Mouse (Mus musculus) erythroblast, embryonic 14.5 days (primary cell): ENCODE data around the gene Myod1.

Source experiments
- GATA1 ChIP-seq: IDR thresholded peaks from 2 replicates; pipeline ENCODE4 v1.6.1; 2012; ENCODE audit warnings: low read length, inconsistent platforms, mixed read lengths
- TAL1 ChIP-seq: IDR thresholded peaks from 3 replicates; pipeline ENCODE4 v1.6.1; 2012; ENCODE audit warnings: low read length, inconsistent platforms, mixed read lengths

DNA sequence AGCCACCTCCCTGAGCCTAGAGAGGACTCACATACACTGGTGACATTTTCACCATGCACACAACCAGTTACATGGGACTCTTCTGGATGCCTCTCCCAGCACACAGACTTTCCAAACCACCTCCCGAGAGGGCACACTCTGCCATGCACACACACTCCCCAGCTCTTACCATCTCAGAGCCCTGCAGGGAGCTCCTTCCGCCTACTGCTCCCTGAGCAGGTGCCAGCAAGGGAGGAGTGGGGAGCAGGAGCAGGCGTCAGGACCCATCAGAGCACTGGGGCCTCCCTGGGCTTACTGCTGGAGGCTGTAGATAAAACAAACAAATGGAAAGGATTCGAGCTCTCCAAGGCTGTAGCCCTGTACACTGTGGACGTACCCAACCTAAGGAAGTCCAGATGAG, 45.3 kb downstream of the Myod1 start:
- TF ChIP-seq TAL1 (no peak), GATA1 (no peak)
